Mouse (Mus musculus) thymus, postnatal 36 days (tissue): Measurements from ENCODE around the gene 4930469K13Rik.

Experiments used
- DNase-seq, 2 experiments: peaks; one replicate each; pipeline ENCODE4 v3.0.0; 2022; ENCODE audit warnings: mixed read lengths in 2 of 2

The 4930469K13Rik gene

DNA sequence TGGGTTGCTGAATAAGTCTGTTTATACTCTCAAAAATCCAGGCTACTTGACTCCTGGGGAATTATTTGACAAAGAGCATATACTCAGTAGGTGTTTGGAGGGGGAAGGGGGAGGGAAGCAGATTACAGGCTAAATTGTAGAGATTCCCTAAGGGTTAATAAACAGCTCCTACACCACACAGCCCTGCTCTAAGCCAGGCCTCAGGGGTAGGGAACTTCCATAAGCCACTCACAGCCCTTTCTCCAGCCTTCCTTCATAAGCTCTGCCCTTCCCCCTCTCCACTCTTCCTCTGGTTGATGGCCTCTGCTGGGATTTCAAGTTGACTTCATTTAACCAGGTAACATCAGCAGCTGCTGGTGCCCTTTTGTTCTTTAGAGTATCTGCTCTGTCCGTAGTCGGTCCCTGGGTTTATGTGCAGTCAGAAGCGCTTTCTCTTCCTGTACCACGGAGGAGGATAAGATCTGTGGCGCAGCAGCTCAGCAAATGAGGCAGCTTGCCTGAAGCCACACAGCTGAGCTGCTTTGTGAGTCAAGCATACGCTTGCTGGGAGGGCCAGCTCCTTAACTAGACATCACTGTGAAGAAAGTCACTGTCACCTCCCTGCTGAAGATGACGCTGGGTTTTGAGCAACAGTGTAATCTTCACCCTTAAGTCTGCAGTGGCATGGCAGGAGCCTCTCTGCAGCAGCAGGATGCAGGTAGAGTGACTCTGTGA, 159.6 kb downstream of the 4930469K13Rik start:
- peak; percentile 75 to 85 for DNase-seq

DNA sequence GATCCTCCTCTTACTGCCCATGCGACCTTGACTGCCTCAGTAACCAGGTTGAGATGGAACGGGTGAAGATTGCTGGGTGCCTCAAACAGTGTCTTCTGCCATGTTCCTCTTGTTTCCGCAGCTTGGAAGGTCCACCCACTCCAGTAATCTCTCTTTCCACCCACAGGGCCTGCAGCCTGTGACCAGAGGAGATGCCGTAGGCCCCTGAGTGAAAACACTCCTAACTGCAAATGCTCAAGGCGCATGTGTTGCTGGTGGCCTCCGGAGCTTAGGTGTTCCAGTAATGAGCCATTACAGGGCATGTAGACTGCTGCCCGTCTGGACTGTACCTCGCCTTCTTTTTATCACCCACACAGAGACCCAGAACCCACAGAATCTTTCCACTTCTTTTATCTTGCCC, 160.7 kb downstream of the 4930469K13Rik start:
- no peak for DNase-seq

DNA sequence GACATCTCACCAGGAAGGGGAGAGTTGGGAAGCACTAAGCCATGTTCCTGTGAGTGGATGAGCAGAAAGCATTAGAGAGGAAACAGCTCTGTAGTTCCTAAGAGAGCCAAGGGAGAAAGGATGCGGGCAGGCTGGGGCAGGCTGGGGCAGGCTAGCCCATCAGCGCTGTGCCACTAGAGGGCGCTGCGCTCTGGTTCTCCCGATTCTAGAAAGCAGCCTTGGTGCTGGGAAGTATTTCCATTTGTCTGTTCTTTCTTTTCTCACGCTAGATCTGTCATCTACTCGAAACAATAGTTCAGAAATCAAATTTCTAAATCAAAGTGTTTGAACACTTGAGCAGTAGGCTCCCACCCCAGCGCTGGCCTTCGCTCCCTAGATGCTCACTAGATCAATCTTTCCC, 164.1 kb downstream of the 4930469K13Rik start:
- peak; percentile 52 to 53 for DNase-seq

DNA sequence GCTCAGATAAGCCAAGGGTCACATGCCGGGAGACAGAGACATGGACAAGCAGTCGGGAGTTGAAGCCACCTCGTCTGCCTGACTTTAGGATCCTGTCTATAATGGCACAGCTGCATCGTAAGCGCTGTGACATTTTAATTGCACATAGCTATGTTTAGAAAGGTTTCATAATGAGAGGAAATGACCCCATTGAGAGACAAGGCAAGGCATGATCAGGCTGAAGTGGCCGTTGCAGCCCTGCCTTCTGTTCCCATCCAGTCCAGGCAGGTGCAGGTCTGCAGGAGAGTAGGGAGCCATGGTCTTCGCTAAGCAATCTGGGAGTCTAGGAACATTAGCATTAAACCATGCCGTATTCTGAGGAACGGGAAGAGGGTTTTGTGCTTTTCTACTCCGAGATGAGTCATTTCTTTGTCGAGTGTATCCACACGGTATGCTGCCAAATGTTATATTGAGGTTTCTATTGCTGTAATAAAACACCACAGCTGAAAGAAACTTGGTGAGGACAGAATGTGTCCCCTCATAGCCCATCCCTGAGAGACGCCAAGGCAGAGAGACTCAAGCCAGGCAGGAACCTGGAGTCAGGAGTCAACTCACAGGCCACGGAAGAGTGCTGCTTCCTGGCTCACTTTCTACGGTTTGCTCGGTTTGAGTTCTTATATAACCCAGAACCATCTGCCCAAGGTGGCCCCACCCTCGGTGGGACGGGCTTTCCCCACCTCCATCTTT, 165.8 kb downstream of the 4930469K13Rik start:
- DNase-seq: peak; percentile 30 to 45

DNA sequence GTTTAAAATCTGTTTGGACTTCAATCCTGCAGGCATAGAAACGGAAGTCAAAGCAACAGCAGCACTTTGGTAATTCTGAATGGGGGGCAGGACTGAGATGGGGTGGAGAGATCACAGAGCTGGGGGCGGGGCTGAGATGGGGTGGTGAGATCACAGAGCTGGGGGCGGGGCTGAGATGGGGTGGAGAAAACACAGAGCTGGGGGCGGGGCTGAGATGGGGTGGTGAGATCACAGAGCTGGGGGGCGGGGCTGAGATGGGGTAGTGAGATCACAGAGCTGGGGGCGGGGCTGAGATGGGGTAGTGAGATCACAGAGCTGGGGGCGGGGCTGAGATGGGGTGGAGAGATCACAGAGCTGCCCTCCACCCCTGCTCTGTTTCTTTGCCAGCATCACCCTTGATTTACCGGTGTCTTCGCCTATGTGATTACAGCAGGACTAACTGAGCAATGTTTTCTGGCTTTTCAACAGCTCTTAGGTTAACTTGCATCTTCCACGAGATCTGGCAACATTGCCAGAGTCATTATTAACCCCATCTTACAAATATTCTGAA, 166.4 kb downstream of the 4930469K13Rik start:
- peak; percentile 78 to 82 for DNase-seq

DNA sequence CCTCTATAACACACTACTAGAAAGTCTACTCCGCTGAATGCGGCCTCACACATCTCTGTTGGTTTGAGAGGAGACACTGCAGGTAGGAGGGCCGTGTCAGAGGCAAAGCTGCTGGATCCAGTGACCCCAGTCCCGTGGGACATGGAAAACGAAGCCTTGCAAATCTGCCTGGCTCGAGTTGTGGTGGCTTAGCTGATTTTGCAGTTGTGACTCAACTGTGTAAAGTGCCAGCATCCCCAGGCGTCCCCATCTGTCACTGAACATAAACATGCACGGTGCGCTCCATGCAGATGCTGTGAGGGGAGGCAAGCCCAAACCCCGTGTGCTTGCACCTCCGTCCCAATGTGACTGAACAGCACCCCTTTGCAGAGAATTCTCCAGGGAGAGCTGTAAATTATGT, 168.9 kb downstream of the 4930469K13Rik start:
- DNase-seq: no peak

DNA sequence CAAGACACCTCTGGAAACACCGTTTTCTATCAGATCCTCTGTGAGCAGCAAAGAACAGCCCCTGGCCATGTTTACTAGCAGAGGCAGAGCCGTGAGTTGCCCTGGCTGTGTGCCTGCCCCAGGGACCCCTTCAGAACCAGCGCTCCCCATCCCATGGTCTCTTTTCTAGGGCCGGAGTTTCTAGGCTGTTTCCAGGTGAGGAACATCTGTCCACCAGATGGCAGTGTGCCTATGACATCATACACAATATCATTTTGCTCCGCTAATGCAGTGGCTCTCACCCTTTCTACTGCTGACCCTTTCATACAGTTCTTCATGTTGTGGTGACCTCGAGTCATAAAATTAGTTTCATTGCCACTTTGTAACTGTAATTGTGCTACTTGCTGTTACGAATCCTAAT, 169.7 kb downstream of the 4930469K13Rik start:
- DNase-seq: peak; percentile 43 to 49

DNA sequence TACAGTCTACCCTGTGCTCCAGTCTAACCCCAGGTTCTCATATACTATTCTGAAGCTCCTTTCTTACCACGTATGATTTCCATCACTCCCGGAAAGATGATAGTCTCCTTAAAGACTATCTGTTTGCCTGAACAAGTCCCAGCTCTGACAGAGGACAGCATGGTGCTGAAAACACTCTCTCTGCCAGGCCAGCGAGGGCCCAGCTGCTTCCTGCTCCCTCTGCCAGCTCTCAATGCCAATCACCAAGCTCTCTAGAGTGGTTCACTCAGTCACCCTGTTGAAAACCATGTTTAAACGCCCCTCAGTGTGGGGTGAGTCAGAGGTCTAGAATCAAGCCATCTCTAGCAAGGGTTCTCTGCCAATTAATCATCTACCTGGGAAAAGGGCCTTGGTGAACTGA, 170.5 kb downstream of the 4930469K13Rik start:
- DNase-seq: no peak

DNA sequence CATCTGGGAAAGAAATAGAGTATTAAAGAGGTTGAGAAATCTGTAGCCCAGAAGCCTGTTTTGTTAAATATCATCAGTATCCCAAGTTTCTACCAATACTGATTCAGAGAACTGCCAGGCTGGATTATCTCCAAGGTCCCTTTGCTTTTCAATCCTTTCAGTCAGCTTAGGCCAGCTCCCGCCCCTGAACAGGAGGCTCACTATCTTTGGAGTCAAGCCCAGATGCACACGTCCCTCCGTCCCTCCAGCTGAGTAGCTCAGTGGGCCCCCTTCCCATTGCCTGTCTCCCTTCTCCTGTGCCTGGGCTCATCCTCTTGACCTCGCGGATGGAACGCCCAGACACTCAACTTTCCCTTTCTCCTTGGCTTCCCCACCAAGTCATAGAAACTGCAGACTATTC, 171.0 kb downstream of the 4930469K13Rik start:
- no peak for DNase-seq

DNA sequence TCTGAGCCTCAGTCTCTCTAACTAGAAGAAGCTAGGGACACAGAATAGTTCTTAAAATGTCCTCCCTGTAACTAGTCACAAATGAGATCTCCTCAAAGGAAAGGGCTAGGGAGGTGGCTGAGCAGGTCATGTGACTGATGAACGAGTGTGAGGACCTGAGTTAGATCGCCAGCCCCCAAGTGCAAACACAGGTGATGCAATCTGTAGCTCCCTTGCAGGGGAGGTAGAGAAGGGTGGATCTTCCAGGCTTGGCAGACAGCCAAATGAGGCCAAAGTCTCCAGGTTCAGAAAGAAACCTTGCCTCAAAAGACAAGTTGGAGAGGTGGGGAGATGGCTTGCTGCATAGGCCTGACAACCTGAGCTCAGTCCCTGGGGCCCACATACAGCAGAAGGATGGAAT, 171.8 kb downstream of the 4930469K13Rik start:
- DNase-seq: no peak

DNA sequence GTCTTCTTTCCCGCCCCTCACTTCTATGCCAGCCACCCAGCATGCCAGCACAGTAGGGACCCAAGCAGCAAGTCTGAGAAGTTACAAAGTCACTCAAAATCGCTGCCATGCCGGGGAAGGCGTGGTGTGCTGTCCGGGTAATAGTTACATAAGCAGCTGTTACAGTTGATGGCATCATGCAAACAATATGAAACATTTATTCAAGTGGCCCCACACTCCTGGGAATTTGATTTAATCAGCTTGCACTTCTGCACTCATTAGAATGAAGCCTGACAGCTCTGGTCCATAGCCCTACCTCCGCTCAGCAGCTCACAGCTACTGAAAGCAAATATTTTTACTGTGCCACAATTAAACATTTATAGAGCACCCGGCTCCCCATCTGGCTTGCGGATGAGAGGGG, 172.6 kb downstream of the 4930469K13Rik start:
- DNase-seq: no peak
